Mouse (Mus musculus) brown adipose tissue, adult 24 weeks (tissue): ENCODE results near the gene Dhcr24. TPM values are rescaled to one million over a fixed set of nuclear protein-coding genes. Genes with fewer than 3 reads are reported as not detected.
A peak's percentile ranks its signal among the peaks of the same experiment; 100 is the strongest.

ENCODE experiments used
- H3K27ac ChIP-seq: fragments of 200-500 bp; replicated peaks from 2 replicates; pipeline ENCODE4 v1.5.1; 2012; ENCODE audit warnings: low read depth, mild to moderate bottlenecking, low read length
- H3K4me1 ChIP-seq: fragments of 200-500 bp; 2 replicates; pipeline ENCODE4 v1.6.1; 2012; ENCODE audit warnings: low read length, mixed read lengths; ENCODE audit not compliant: control insufficient read depth, insufficient read depth, insufficient read length
- H3K4me3 ChIP-seq: fragments of 200-500 bp; 2 replicates; pipeline ENCODE4 v1.5.1; 2012; ENCODE audit warnings: low read depth, mild to moderate bottlenecking, low read length, moderate library complexity; ENCODE audit not compliant: insufficient read depth
- polyA plus RNA-seq: library from polyadenylated mRNA; stranded (reverse); fragments of >200 nt; gene quantifications from 2 replicates; pipeline ENCODE4 v1.2.4, GENCODE M21; 2012; ENCODE audit not compliant: missing spikeins, insufficient read depth, insufficient read length

Gene Dhcr24
- polyA plus RNA-seq: 9.0 and 24.0 TPM in 2 replicates

GRCm38 (mm10) chr4:106560846-106561781, at the start of gene Dhcr24:
Dhcr24 (plus strand) TSS chr4:106561038.
- H3K27ac ChIP-seq: no peak within 1 kb of the TSS
- H3K4me3 ChIP-seq: peak within 1 kb of the TSS; percentile 68
- no peaks in the 10 kb centered on the region; the same call in 1 of the 2 replicates for H3K4me1 ChIP-seq

- Histone ChIP-seq H3K4me1 (no peaks in the 10 kb centered on the region), H3K4me3 (no peak overlapping the region), H3K27ac (no peak overlapping the region)
Measured at GRCm38 (mm10) chr4:106514606-106515005, 46.2 kb upstream of the Dhcr24 start.

GRCm38 (mm10) chr4:106522547-106522946, 38.3 kb upstream of the Dhcr24 start:
- no peaks in the 10 kb centered on the region for H3K4me1 ChIP-seq
- no peak overlapping the region for H3K4me3 ChIP-seq
- no peak overlapping the region for H3K27ac ChIP-seq

GRCm38 (mm10) chr4:106524131-106524530, 36.7 kb upstream of the Dhcr24 start:
- Histone ChIP-seq H3K4me3 (no peak overlapping the region), H3K27ac (no peak overlapping the region), H3K4me1 (no peaks in the 10 kb centered on the region)

GRCm38 (mm10) chr4:106525001-106525400, 35.8 kb upstream of the Dhcr24 start:
- no peak overlapping the region for H3K4me3 ChIP-seq
- no peak overlapping the region for H3K27ac ChIP-seq

GRCm38 (mm10) chr4:106527856-106528547, 32.8 kb upstream of the Dhcr24 start:
- Histone ChIP-seq H3K27ac (no peak overlapping the region), H3K4me3 (no peak overlapping the region)

More at GRCm38 (mm10) chr4:106525001-106525400, 35.8 kb upstream of the Dhcr24 start:
- no peaks in the 10 kb centered on the region for H3K4me1 ChIP-seq

GRCm38 (mm10) chr4:106529375-106530112, 31.3 kb upstream of the Dhcr24 start:
- Histone ChIP-seq H3K27ac (no peak overlapping the region), H3K4me1 (no peaks in the 10 kb centered on the region), H3K4me3 (peak overlapping the region; percentile 38; the same call in 1 of the 2 replicates)

More at GRCm38 (mm10) chr4:106527856-106528547, 32.8 kb upstream of the Dhcr24 start:
- H3K4me1 ChIP-seq: no peaks in the 10 kb centered on the region

GRCm38 (mm10) chr4:106530113-106530482, 30.7 kb upstream of the Dhcr24 start:
- Histone ChIP-seq H3K4me1 (no peaks in the 10 kb centered on the region), H3K27ac (no peak overlapping the region)

GRCm38 (mm10) chr4:106533421-106534080, 27.3 kb upstream of the Dhcr24 start:
- no peak overlapping the region for H3K27ac ChIP-seq
- no peak overlapping the region for H3K4me3 ChIP-seq
- no peaks in the 10 kb centered on the region for H3K4me1 ChIP-seq

More at GRCm38 (mm10) chr4:106530113-106530482, 30.7 kb upstream of the Dhcr24 start:
- H3K4me3 ChIP-seq: no peak overlapping the region

GRCm38 (mm10) chr4:106534256-106534655, 26.6 kb upstream of the Dhcr24 start:
- Histone ChIP-seq H3K27ac (no peak overlapping the region), H3K4me3 (no peak overlapping the region), H3K4me1 (no peaks in the 10 kb centered on the region)

- no peak overlapping the region for H3K4me3 ChIP-seq
- no peak overlapping the region for H3K27ac ChIP-seq
- no peaks in the 10 kb centered on the region for H3K4me1 ChIP-seq
Measured at GRCm38 (mm10) chr4:106539756-106540155, 21.1 kb upstream of the Dhcr24 start.

- H3K4me1 ChIP-seq: no peaks in the 10 kb centered on the region
- no peak overlapping the region for H3K4me3 ChIP-seq
- H3K27ac ChIP-seq: no peak overlapping the region
Measured at GRCm38 (mm10) chr4:106541491-106541890, 19.3 kb upstream of the Dhcr24 start.

GRCm38 (mm10) chr4:106542211-106542610, 18.6 kb upstream of the Dhcr24 start:
- H3K4me3 ChIP-seq: no peak overlapping the region
- no peaks in the 10 kb centered on the region for H3K4me1 ChIP-seq
- no peak overlapping the region for H3K27ac ChIP-seq

- H3K27ac ChIP-seq: no peak overlapping the region
- no peak overlapping the region for H3K4me3 ChIP-seq
- no peaks in the 10 kb centered on the region for H3K4me1 ChIP-seq
Measured at GRCm38 (mm10) chr4:106545817-106546373, 14.9 kb upstream of the Dhcr24 start.
